Mouse (Mus musculus) forebrain, embryonic 10.5 days (tissue): ENCODE results near the gene Bub1. TPM values are rescaled to one million over a fixed set of nuclear protein-coding genes. Genes with fewer than 3 reads are reported as not detected.

ENCODE experiments used
- DNase-seq: peaks from one replicate; pipeline ENCODE4 v3.0.0-alpha.2; 2017; ENCODE audit warnings: low spot score; ENCODE audit errors: extremely low spot score
- H3K27ac ChIP-seq: fragments of 300-500 bp; sonication (generic); 2 replicates; pipeline ENCODE4 v1.5.1; 2016; ENCODE audit warnings: mild to moderate bottlenecking
- H3K27me3 ChIP-seq: fragments of 300-500 bp; sonication (generic); 2 replicates; pipeline ENCODE4 v1.6.1; 2016; ENCODE audit warnings: mild to moderate bottlenecking; ENCODE audit not compliant: poor library complexity, severe bottlenecking
- H3K36me3 ChIP-seq: fragments of 300-500 bp; sonication (generic); replicated peaks from 2 replicates; pipeline ENCODE4 v1.6.1; 2016; ENCODE audit warnings: mild to moderate bottlenecking, moderate library complexity
- H3K4me1 ChIP-seq: fragments of 300-500 bp; sonication (generic); 2 replicates; pipeline ENCODE4 v1.6.1; 2016
- H3K4me3 ChIP-seq: fragments of 300-500 bp; sonication (generic); 2 replicates; pipeline ENCODE4 v1.5.1; 2016; ENCODE audit warnings: mild to moderate bottlenecking, moderate library complexity
- H3K9me3 ChIP-seq: fragments of 300-500 bp; sonication (generic); 2 replicates; pipeline ENCODE4 v1.6.1; 2016; ENCODE audit warnings: mild to moderate bottlenecking, moderate library complexity
- WGBS: fragments of 180-500 bp; shearing (Covaris S2); methylation state at CpG from one replicate; pipeline ENCODE4 v1.1.7; 2016; 5-methylcytosine and 5-hydroxymethylcytosine counted together
- polyA plus RNA-seq: library from polyadenylated mRNA; unstranded; fragments of >200 nt; fragmentation: Nextera tagmentation; extraction: Ambion mirVana; gene quantifications from 2 replicates; pipeline ENCODE4 v1.2.1, GENCODE M21; 2016

Gene Bub1
- polyA plus RNA-seq = 116 and 126 TPM in 2 replicates

- WGBS = under 1% methylated on average over 56 of the region's 56 CpGs
- peak within 1 kb of the TSS; percentile 91 for H3K27ac ChIP-seq
- peaks cover 32% of the 10 kb centered on the region for H3K36me3 ChIP-seq
- no peaks in the 10 kb centered on the region for H3K27me3 ChIP-seq
- H3K9me3 ChIP-seq = no peaks in the 10 kb centered on the region
- H3K4me3 ChIP-seq = peak within 1 kb of the TSS; percentile 93
- peak; percentile 95 for DNase-seq
- H3K4me1 ChIP-seq = peaks cover 23% of the 10 kb centered on the region
Observed at GRCm38 (mm10) chr2:127831401-127832102, at the start of gene Bub1. Bub1 (minus strand) TSS chr2:127831865.

DNA sequence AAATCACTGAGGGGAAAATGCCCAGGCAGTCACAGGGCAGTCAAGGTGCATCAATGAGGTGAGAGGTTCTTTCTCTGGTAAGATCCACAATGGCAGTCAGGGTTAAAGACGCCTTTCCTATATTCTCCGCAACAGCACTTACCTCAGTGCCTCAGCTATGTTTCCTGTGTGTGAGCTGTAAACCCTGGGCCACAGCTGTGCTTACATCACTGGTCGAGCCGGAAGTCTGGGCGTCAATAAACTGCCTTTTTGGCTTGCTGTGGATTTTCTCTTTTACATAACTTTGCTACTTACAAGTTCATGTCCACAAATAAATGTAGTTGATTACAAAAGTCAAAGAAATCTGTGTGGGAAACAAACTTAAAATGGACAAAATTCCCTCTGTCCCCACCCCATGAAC lies 49.4 kb upstream of the Bub1 start:
- no peaks in the 10 kb centered on the region for H3K36me3 ChIP-seq
- no peak overlapping the region for H3K27ac ChIP-seq
- H3K27me3 ChIP-seq = no peaks in the 10 kb centered on the region
- H3K4me1 ChIP-seq = no peaks in the 10 kb centered on the region
- no peaks in the 10 kb centered on the region for H3K9me3 ChIP-seq
- H3K4me3 ChIP-seq = no peak overlapping the region
- WGBS = 94% methylated on average over 5 of the region's 5 CpGs
- DNase-seq = no peak

- WGBS = 65% methylated on average over 4 of the region's 4 CpGs
- Histone ChIP-seq H3K4me3 (no peak overlapping the region), H3K36me3 (no peaks in the 10 kb centered on the region), H3K27me3 (no peaks in the 10 kb centered on the region), H3K9me3 (no peaks in the 10 kb centered on the region), H3K27ac (no peak overlapping the region), H3K4me1 (peaks cover 7% of the 10 kb centered on the region)
- no peak for DNase-seq
Observed at GRCm38 (mm10) chr2:127864381-127864780, 32.7 kb upstream of the Bub1 start.

GRCm38 (mm10) chr2:127854332-127854991 lies 22.8 kb upstream of the Bub1 start:
- no peak for DNase-seq
- no peaks in the 10 kb centered on the region for H3K36me3 ChIP-seq
- H3K27ac ChIP-seq = no peak overlapping the region
- 66% methylated on average over 4 of the region's 4 CpGs for WGBS
- no peaks in the 10 kb centered on the region for H3K27me3 ChIP-seq
- H3K4me1 ChIP-seq = no peaks in the 10 kb centered on the region
- H3K4me3 ChIP-seq = no peak overlapping the region
- no peaks in the 10 kb centered on the region for H3K9me3 ChIP-seq

GRCm38 (mm10) chr2:127850371-127850770 lies 18.7 kb upstream of the Bub1 start:
- H3K4me1 ChIP-seq = no peaks in the 10 kb centered on the region
- H3K4me3 ChIP-seq = no peak overlapping the region
- H3K36me3 ChIP-seq = no peaks in the 10 kb centered on the region
- DNase-seq = no peak
- 92% methylated on average over 2 of the region's 2 CpGs for WGBS
- no peaks in the 10 kb centered on the region for H3K27me3 ChIP-seq
- no peak overlapping the region for H3K27ac ChIP-seq
- no peaks in the 10 kb centered on the region for H3K9me3 ChIP-seq

DNA sequence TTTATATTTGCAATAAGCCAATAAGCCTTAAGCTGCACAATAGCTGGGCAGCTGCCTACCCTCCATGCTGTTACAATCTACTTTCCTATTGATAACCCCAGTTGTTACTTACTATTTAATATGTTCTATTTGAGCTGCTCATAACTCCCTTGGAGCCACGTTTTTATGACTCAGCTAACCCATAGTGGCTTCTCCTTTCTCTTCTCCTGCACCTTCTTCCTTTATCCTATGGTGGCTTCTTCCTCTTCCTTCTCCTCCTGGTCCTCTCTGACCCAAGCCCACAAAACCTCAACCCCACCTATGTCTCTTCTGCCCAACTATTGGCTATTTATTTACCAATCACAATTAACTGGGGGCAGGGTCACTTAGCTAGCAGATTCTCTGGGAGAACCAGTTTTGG lies 14.9 kb upstream of the Bub1 start:
- no peak for DNase-seq
- 0 out of 2 replicates have a peak, but pooled peaks cover 2% of the 10 kb centered on the region for H3K27me3 ChIP-seq
- H3K27ac ChIP-seq = no peak overlapping the region
- H3K4me1 ChIP-seq = no peaks in the 10 kb centered on the region
- no peaks in the 10 kb centered on the region for H3K36me3 ChIP-seq
- no peak overlapping the region for H3K4me3 ChIP-seq
- no peaks in the 10 kb centered on the region for H3K9me3 ChIP-seq
- WGBS = 45% methylated on average over 1 of the region's 1 CpGs

DNA sequence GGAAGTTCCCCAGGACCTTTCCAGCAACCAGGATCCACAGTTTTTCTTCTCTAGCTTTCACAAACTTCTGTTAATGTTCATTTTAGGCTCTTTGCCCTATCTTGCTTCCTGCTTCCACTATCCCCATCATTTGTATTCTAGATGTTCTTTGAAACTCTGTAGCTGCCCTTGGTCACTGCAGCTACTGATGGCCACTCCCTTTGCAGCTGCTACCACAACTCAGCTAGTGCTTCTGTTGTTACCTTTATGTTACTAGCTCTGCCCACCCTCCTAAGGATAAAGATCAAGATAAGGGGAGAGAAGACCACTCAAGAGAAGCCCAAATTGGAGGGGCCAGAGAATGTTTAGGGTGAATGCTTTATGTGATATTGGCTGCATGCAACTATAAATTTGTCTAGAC lies 14.3 kb upstream of the Bub1 start:
- Histone ChIP-seq H3K4me3 (no peak overlapping the region), H3K27me3 (peaks cover 5% of the 10 kb centered on the region), H3K9me3 (no peaks in the 10 kb centered on the region), H3K27ac (no peak overlapping the region), H3K36me3 (no peaks in the 10 kb centered on the region), H3K4me1 (no peaks in the 10 kb centered on the region)
- DNase-seq = no peak

DNA sequence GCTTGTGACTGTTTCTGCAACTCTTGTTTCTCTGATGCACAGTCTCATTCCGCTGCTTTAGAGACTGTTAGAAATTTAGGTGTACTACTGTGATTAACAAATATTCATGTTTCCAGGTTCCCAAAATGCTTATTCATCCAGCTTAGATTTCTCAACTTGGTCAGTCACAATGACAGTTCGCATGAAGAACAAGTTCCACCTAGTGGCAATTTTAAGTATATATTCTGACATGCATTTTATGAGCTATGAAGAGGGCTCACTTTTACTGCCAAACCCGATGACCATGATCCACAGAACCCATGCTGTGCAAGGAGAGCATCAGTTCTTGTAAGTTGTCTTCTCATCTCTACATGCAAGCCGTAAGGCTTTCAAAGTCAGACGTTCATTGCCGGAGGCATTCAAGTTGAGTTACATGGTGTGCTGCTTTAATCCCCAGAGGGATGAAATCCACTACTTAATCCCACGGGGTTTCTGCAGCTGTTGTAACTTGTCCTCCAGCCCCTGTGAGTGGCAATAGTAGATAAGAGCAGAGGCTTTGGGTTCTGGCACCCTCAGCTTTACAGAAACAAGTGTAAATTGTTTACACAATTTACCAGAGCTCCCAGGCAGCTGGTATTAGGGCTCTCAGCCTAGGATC lies 13.8 kb upstream of the Bub1 start:
- whole genome bisulfite sequencing = 66% methylated on average over 7 of the region's 7 CpGs
- no peaks in the 10 kb centered on the region for H3K36me3 ChIP-seq
- H3K4me1 ChIP-seq = no peaks in the 10 kb centered on the region
- no peaks in the 10 kb centered on the region for H3K9me3 ChIP-seq
- DNase-seq = no peak
- no peak overlapping the region for H3K4me3 ChIP-seq
- H3K27ac ChIP-seq = no peak overlapping the region
- H3K27me3 ChIP-seq = peaks cover 10% of the 10 kb centered on the region

DNA sequence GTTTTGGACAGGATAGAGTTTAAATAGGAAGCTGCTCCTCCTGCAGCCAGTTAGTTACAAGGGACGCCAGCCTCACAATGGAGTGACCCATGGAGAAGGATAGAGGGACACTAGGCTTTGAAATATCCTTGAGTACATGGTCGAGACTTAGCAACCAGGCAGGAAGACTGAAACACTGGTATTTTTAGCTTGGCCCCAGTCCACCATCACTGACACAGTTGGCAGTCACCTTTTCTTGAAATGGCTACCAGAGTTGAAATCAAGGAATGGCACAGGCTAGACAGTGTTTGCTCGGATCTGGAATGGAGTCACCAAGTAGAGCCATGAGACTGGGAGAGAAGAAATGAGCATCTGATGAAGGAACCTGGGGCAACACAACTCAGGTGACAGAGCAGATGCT lies 10.8 kb upstream of the Bub1 start:
- peaks cover 8% of the 10 kb centered on the region; the same call in 1 of the 2 replicates for H3K4me1 ChIP-seq
- 74% methylated on average over 3 of the region's 3 CpGs for WGBS
- no peaks in the 10 kb centered on the region for H3K9me3 ChIP-seq
- H3K27me3 ChIP-seq = peaks cover 40% of the 10 kb centered on the region
- no peak for DNase-seq
- no peak overlapping the region for H3K4me3 ChIP-seq
- H3K36me3 ChIP-seq = no peaks in the 10 kb centered on the region
- H3K27ac ChIP-seq = no peak overlapping the region

DNA sequence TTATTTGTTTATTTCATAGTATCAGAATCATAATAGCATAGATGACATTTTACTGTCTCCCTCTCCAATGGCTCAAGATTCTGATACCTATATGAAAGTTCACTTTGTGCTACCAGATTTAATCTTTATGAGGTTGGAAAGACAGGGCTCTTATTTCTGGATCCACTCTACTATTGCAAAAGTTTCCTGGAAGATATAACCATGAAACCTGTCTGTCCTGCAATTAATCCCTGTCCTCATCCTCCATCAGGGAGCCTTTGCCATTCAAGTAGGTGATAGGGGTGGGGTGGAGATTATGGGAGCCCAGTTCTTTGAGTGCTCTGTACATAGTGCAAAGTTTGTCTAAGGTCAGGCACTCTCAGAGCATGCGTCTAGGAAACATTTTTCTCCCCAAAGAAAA lies 9.7 kb upstream of the Bub1 start:
- peaks cover 8% of the 10 kb centered on the region; the same call in 1 of the 2 replicates for H3K4me1 ChIP-seq
- H3K27ac ChIP-seq = no peak overlapping the region
- H3K36me3 ChIP-seq = no peaks in the 10 kb centered on the region
- no peak overlapping the region for H3K4me3 ChIP-seq
- DNase-seq = no peak
- peaks cover 47% of the 10 kb centered on the region for H3K27me3 ChIP-seq
- WGBS = 90% methylated on average over 1 of the region's 1 CpGs
- H3K9me3 ChIP-seq = no peaks in the 10 kb centered on the region

DNA sequence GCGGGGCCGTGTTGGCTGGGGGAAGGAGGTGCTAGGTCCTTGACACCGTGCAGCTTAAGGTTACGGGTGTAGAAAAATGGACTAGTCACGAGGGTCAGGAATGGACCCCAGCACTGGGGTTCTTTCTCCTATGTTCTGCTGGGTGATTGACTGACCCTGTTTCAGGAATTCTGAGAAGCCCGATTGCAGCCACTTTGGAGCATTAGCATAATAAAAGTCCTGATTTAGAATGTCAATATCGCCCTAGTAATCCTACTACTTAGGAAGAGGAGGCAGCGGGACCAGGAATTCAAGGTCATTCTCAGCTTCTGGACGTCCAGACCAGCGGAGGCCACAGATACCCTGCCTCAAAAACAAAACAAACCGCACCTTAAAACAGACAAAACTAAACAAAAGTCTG lies 7.8 kb upstream of the Bub1 start:
- DNase-seq = no peak
- Histone ChIP-seq H3K36me3 (no peaks in the 10 kb centered on the region), H3K27ac (no peak overlapping the region), H3K9me3 (no peaks in the 10 kb centered on the region), H3K27me3 (peaks cover 47% of the 10 kb centered on the region), H3K4me3 (no peak overlapping the region), H3K4me1 (peaks cover 8% of the 10 kb centered on the region; the same call in 1 of the 2 replicates)
- WGBS = 16% methylated on average over 11 of the region's 11 CpGs

DNA sequence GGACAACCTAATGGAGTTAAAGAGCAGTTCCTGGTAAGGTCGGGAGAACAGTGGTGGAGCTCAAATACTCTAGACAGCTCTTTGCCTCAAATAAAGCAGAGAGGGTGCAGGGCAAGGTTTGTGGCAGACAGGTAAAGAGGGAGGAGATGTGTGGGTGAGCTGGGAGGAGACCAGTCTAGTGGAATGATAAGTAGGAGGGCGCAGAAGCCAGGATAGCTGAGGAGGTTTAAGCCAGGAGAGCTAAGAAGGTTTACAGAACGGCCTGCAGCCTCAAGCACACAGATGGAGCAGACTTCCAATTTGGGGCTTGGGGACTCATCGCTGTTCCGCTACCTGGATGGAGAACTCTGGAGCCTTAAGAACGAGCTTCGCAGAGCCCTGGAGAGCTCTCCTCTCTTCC lies 6.9 kb upstream of the Bub1 start, which contains the start of gene Acoxl:
Gene Acoxl, plus strand, starts transcription at position 301 of the 400 bp plus-strand sequence.
- H3K27me3 ChIP-seq = peaks cover 47% of the 10 kb centered on the region
- H3K4me1 ChIP-seq = peaks cover 8% of the 10 kb centered on the region; the same call in 1 of the 2 replicates
- H3K4me3 ChIP-seq = no peak within 1 kb of the TSS
- DNase-seq = no peak
- no peak within 1 kb of the TSS for H3K27ac ChIP-seq
- no peaks in the 10 kb centered on the region for H3K9me3 ChIP-seq
- no peaks in the 10 kb centered on the region for H3K36me3 ChIP-seq
- 68% methylated on average over 7 of the region's 7 CpGs for WGBS

DNA sequence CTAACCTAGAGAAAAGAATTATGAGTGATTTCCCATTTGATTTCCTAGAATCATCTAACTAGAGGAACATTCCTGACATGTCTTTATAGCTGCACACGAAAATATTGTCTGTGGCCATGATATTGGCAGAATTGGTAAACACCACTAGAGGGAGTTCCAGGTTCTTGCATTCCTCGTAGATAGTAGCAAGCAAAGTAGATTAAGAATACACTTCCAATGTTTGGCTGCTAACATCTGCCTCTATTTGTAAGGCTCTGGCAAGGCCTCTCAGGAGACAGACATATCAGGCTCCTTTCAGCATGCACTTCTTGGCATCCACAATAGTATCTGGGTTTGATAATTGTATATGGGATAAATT lies 1.1 kb upstream of the Bub1 start:
- Histone ChIP-seq H3K36me3 (peaks cover 19% of the 10 kb centered on the region), H3K9me3 (no peaks in the 10 kb centered on the region), H3K27me3 (peaks cover 10% of the 10 kb centered on the region), H3K27ac (no peak overlapping the region), H3K4me3 (no peak overlapping the region), H3K4me1 (peaks cover 23% of the 10 kb centered on the region)
- WGBS = 28% methylated on average over 2 of the region's 2 CpGs
- no peak for DNase-seq
